Mouse (Mus musculus): ENCODE data around the gene Gtf2h5.

The Gtf2h5 gene

GRCm38 (mm10) chr17:6115085-6115484 is 35.5 kb downstream of the Gtf2h5 start:
- no peak for DNase-seq

- DNase-seq = no peak
Observed at GRCm38 (mm10) chr17:6117148-6117725, 37.7 kb downstream of the Gtf2h5 start.

GRCm38 (mm10) chr17:6117917-6118316 is 38.3 kb downstream of the Gtf2h5 start:
- DNase-seq = no peak

GRCm38 (mm10) chr17:6118861-6119260 is 39.3 kb downstream of the Gtf2h5 start:
- peak; percentile 81 to 86 for DNase-seq

- no peak for DNase-seq
Observed at GRCm38 (mm10) chr17:6123776-6124175, 44.2 kb downstream of the Gtf2h5 start.

GRCm38 (mm10) chr17:6125441-6125840 is 45.9 kb downstream of the Gtf2h5 start:
- peak in 1 of 2 experiments; percentile 48 for DNase-seq

GRCm38 (mm10) chr17:6128039-6128438 is 48.5 kb downstream of the Gtf2h5 start:
- DNase-seq = no peak

- peak; percentile 90 to 92 for DNase-seq
Observed at GRCm38 (mm10) chr17:6129361-6129760, 49.8 kb downstream of the Gtf2h5 start.

- DNase-seq = no peak
Observed at GRCm38 (mm10) chr17:6131083-6131482, 51.5 kb downstream of the Gtf2h5 start.
